Mouse (Mus musculus) hindbrain, embryonic 15.5 days (tissue): ENCODE measurements around the gene Iqschfp. TPM values are rescaled to one million over a fixed set of nuclear protein-coding genes. Genes with fewer than 3 reads are reported as not detected.
A peak's percentile ranks its signal among the peaks of the same experiment; 100 is the strongest.

ENCODE experiments used
- ATAC-seq: fragments of 200-750 bp; cut with Nextera tagmentation; 2 replicates; pipeline ENCODE4 v1.8.0; 2017; ENCODE audit warnings: low read depth, moderate number of reproducible peaks, moderate TSS enrichment; ENCODE audit not compliant: low FRiP score
- H3K27ac ChIP-seq: fragments of 300-500 bp; sonication (generic); replicated peaks from 2 replicates; pipeline ENCODE4 v1.5.1; 2015; ENCODE audit warnings: mild to moderate bottlenecking, inconsistent platforms
- H3K27me3 ChIP-seq: fragments of 300-500 bp; sonication (generic); 2 replicates; pipeline ENCODE4 v1.6.1; 2015; ENCODE audit warnings: control low read depth, inconsistent platforms
- H3K36me3 ChIP-seq: fragments of 300-500 bp; sonication (generic); 2 replicates; pipeline ENCODE4 v1.6.1; 2015; ENCODE audit warnings: control low read depth, inconsistent platforms
- H3K4me1 ChIP-seq: fragments of 300-500 bp; sonication (generic); replicated peaks from 2 replicates; pipeline ENCODE4 v1.6.1; 2015; ENCODE audit warnings: control low read depth, inconsistent platforms
- H3K4me2 ChIP-seq: fragments of 300-500 bp; sonication (generic); 2 replicates; pipeline ENCODE4 v1.6.1; 2015; ENCODE audit warnings: moderate library complexity, mild to moderate bottlenecking, inconsistent platforms
- H3K4me3 ChIP-seq: fragments of 300-500 bp; sonication (generic); 2 replicates; pipeline ENCODE4 v1.5.1; 2015; ENCODE audit warnings: mild to moderate bottlenecking, inconsistent platforms
- H3K9ac ChIP-seq: fragments of 300-500 bp; sonication (generic); 2 replicates; pipeline ENCODE4 v1.6.1; 2015; ENCODE audit warnings: inconsistent platforms
- H3K9me3 ChIP-seq: fragments of 300-500 bp; sonication (generic); 2 replicates; pipeline ENCODE4 v1.6.1; 2016; ENCODE audit warnings: control low read depth, inconsistent platforms
- WGBS: fragments of 180-500 bp; shearing (Covaris S2); methylation state at CpG from one replicate; pipeline ENCODE4 v1.1.7; 2015; 5-methylcytosine and 5-hydroxymethylcytosine counted together
- polyA plus RNA-seq: library from polyadenylated mRNA; unstranded; fragments of >200 nt; fragmentation: Nextera tagmentation; extraction: Ambion mirVana; gene quantifications from 2 replicates; pipeline ENCODE4 v1.2.1, GENCODE M21; 2015

Gene Iqschfp
- polyA plus RNA-seq, 1 experiment from 2014 or later: 7.3 TPM

- Histone ChIP-seq H3K27me3 (no peaks in the 10 kb centered on the region), H3K9me3 (no peaks in the 10 kb centered on the region), H3K36me3 (no peaks in the 10 kb centered on the region), H3K27ac (no peak overlapping the region), H3K4me1 (no peaks in the 10 kb centered on the region), H3K4me3 (no peak overlapping the region), H3K9ac (no peak overlapping the region), H3K4me2 (no peak overlapping the region)
- 52% methylated on average over 8 of the region's 8 CpGs for WGBS
- ATAC-seq: no peak
Measured at GRCm38 (mm10) chr3:68187471-68187870, 295.4 kb downstream of the Iqschfp start.

- Histone ChIP-seq H3K4me1 (no peaks in the 10 kb centered on the region), H3K4me3 (no peak overlapping the region), H3K4me2 (no peak overlapping the region), H3K9ac (no peak overlapping the region), H3K36me3 (no peaks in the 10 kb centered on the region), H3K9me3 (no peaks in the 10 kb centered on the region), H3K27ac (no peak overlapping the region), H3K27me3 (no peaks in the 10 kb centered on the region)
- WGBS: 86% methylated on average over 2 of the region's 2 CpGs
- ATAC-seq: no peak
Measured at GRCm38 (mm10) chr3:68189100-68189499, 297.1 kb downstream of the Iqschfp start.

GRCm38 (mm10) chr3:68196933-68197332, 304.9 kb downstream of the Iqschfp start:
- WGBS: 90% methylated on average over 1 of the region's 1 CpGs
- Histone ChIP-seq H3K4me1 (no peaks in the 10 kb centered on the region), H3K9ac (no peak overlapping the region), H3K36me3 (no peaks in the 10 kb centered on the region), H3K27me3 (no peaks in the 10 kb centered on the region), H3K27ac (no peak overlapping the region), H3K4me3 (no peak overlapping the region), H3K4me2 (no peak overlapping the region), H3K9me3 (no peaks in the 10 kb centered on the region)
- ATAC-seq: no peak

- Histone ChIP-seq H3K27ac (no peak overlapping the region), H3K4me3 (no peak overlapping the region), H3K4me2 (no peak overlapping the region), H3K27me3 (no peaks in the 10 kb centered on the region), H3K9me3 (no peaks in the 10 kb centered on the region), H3K4me1 (peaks cover 10% of the 10 kb centered on the region; the same call in 1 of the 2 replicates), H3K9ac (no peak overlapping the region), H3K36me3 (no peaks in the 10 kb centered on the region)
- no peak for ATAC-seq
- WGBS: 6% methylated on average over 1 of the region's 1 CpGs
Measured at GRCm38 (mm10) chr3:68201214-68201613, 309.2 kb downstream of the Iqschfp start.

GRCm38 (mm10) chr3:68202162-68202902, 310.3 kb downstream of the Iqschfp start:
- peaks cover 10% of the 10 kb centered on the region; the same call in 1 of the 2 replicates for H3K4me1 ChIP-seq
- no peak overlapping the region for H3K4me2 ChIP-seq
- no peaks in the 10 kb centered on the region for H3K27me3 ChIP-seq
- H3K4me3 ChIP-seq: no peak overlapping the region
- 0 out of 2 replicates have a peak, but pooled peaks have one; percentile 36 for ATAC-seq
- no peaks in the 10 kb centered on the region for H3K36me3 ChIP-seq
- H3K9ac ChIP-seq: no peak overlapping the region
- 24% methylated on average over 4 of the region's 4 CpGs for WGBS
- peak overlapping the region; percentile 21 for H3K27ac ChIP-seq
- H3K9me3 ChIP-seq: no peaks in the 10 kb centered on the region

- H3K36me3 ChIP-seq: no peaks in the 10 kb centered on the region
- peaks cover 10% of the 10 kb centered on the region; the same call in 1 of the 2 replicates for H3K4me1 ChIP-seq
- 39% methylated on average over 4 of the region's 4 CpGs for WGBS
- H3K9me3 ChIP-seq: no peaks in the 10 kb centered on the region
- H3K27ac ChIP-seq: no peak overlapping the region
- ATAC-seq: no peak
- no peaks in the 10 kb centered on the region for H3K27me3 ChIP-seq
- no peak overlapping the region for H3K4me2 ChIP-seq
- H3K9ac ChIP-seq: no peak overlapping the region
- no peak overlapping the region for H3K4me3 ChIP-seq
Measured at GRCm38 (mm10) chr3:68203934-68204467, 312.0 kb downstream of the Iqschfp start.

GRCm38 (mm10) chr3:68210422-68210821, 318.4 kb downstream of the Iqschfp start:
- ATAC-seq: no peak
- H3K9me3 ChIP-seq: no peaks in the 10 kb centered on the region
- WGBS: 62% methylated on average over 4 of the region's 4 CpGs
- H3K4me1 ChIP-seq: no peaks in the 10 kb centered on the region
- no peak overlapping the region for H3K27ac ChIP-seq
- H3K36me3 ChIP-seq: no peaks in the 10 kb centered on the region
- H3K4me2 ChIP-seq: no peak overlapping the region
- H3K4me3 ChIP-seq: no peak overlapping the region
- H3K9ac ChIP-seq: no peak overlapping the region
- no peaks in the 10 kb centered on the region for H3K27me3 ChIP-seq

- H3K4me2 ChIP-seq: no peak overlapping the region
- no peak overlapping the region for H3K4me3 ChIP-seq
- H3K27me3 ChIP-seq: no peaks in the 10 kb centered on the region
- no peak for ATAC-seq
- no peak overlapping the region for H3K9ac ChIP-seq
- H3K4me1 ChIP-seq: no peaks in the 10 kb centered on the region
- H3K36me3 ChIP-seq: no peaks in the 10 kb centered on the region
- H3K9me3 ChIP-seq: no peaks in the 10 kb centered on the region
- WGBS: 91% methylated on average over 3 of the region's 3 CpGs
- H3K27ac ChIP-seq: no peak overlapping the region
Measured at GRCm38 (mm10) chr3:68221452-68221851, 329.4 kb downstream of the Iqschfp start.

GRCm38 (mm10) chr3:68239887-68240286, 347.9 kb downstream of the Iqschfp start:
- Histone ChIP-seq H3K27me3 (no peaks in the 10 kb centered on the region), H3K9ac (no peak overlapping the region), H3K4me3 (no peak overlapping the region), H3K4me1 (0 out of 2 replicates have a peak, but pooled peaks cover 4% of the 10 kb centered on the region), H3K9me3 (no peaks in the 10 kb centered on the region), H3K36me3 (no peaks in the 10 kb centered on the region), H3K27ac (no peak overlapping the region), H3K4me2 (no peak overlapping the region)
- no peak for ATAC-seq
- WGBS: 83% methylated on average over 2 of the region's 2 CpGs

GRCm38 (mm10) chr3:68243239-68243638, 351.2 kb downstream of the Iqschfp start:
- Histone ChIP-seq H3K9ac (no peak overlapping the region), H3K27ac (no peak overlapping the region), H3K4me1 (no peaks in the 10 kb centered on the region), H3K4me3 (no peak overlapping the region), H3K9me3 (no peaks in the 10 kb centered on the region), H3K27me3 (no peaks in the 10 kb centered on the region), H3K36me3 (no peaks in the 10 kb centered on the region), H3K4me2 (no peak overlapping the region)
- 78% methylated on average over 3 of the region's 3 CpGs for WGBS
- ATAC-seq: no peak

- no peak for ATAC-seq
- 62% methylated on average over 4 of the region's 4 CpGs for WGBS
- H3K9ac ChIP-seq: no peak overlapping the region
- H3K27me3 ChIP-seq: no peaks in the 10 kb centered on the region
- H3K4me3 ChIP-seq: no peak overlapping the region
- no peaks in the 10 kb centered on the region for H3K4me1 ChIP-seq
- H3K36me3 ChIP-seq: no peaks in the 10 kb centered on the region
- H3K9me3 ChIP-seq: no peaks in the 10 kb centered on the region
- no peak overlapping the region for H3K4me2 ChIP-seq
- 0 out of 2 replicates have a peak overlapping the region, but pooled peaks have one; percentile 10 for H3K27ac ChIP-seq
Measured at GRCm38 (mm10) chr3:68246154-68246553, 354.1 kb downstream of the Iqschfp start.

- 67% methylated on average over 2 of the region's 2 CpGs for WGBS
- Histone ChIP-seq H3K27me3 (no peaks in the 10 kb centered on the region), H3K9ac (no peak overlapping the region), H3K9me3 (no peaks in the 10 kb centered on the region), H3K36me3 (no peaks in the 10 kb centered on the region), H3K4me1 (no peaks in the 10 kb centered on the region), H3K4me2 (no peak overlapping the region), H3K27ac (no peak overlapping the region), H3K4me3 (no peak overlapping the region)
- no peak for ATAC-seq
Measured at GRCm38 (mm10) chr3:68250589-68250988, 358.6 kb downstream of the Iqschfp start.
